Mouse (Mus musculus) liver, adult (tissue): ENCODE results near the gene Pole3.

Source experiments
- GATA4 ChIP-seq: IDR thresholded peaks from 2 replicates; pipeline ENCODE4 v1.6.1; 2014; ENCODE audit warnings: mild to moderate bottlenecking, low read length; ENCODE audit not compliant: insufficient replicate concordance

Gene Pole3

DNA sequence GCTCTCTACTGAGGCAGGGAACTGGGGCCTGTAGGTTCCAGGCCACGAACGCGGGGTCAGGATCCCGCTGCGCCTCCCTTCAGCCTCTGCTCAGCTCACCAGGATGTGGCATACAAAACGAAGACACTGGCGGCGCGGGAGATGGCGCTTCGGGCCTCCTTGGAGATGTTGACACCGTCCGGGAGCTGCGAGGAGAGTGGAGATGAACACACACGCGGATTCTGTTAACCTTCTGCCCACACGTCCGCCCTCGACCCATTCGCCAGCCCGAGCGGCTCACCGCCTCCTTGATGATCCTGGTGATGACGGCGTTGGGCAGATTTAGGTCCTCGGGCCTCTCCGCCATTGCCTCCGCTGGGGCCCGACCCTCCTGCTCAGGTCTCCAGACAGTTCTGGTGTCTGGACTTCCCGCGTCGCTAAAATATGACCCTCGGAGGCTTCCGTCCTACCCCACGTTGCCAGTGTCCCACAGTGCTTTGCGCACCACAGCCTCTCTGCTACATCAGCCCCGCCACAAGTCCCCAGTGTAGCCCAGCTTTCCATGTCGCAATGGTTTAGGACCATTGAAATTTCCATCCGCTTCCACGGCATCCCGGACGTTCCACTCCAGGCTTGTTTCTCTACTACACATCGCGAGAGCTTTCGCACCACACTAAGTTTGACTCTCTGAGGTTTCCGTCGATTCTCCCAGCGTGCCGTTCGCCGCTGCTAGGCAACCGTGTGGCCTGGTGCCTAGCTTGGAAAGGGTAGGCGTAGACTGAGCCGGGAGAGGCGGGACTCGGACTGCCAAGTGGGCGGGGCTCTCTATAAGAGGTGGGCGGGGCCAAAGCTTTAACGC is at the start of gene Pole3, which contains the start of gene 4933430I17Rik:
Gene Pole3, minus strand, starts transcription at position 418 of the 838 bp plus-strand sequence.
Gene 4933430I17Rik, plus strand, starts transcription at position 719 of the 838 bp plus-strand sequence.
- no peak; the same call in 1 of the 2 replicates for TF ChIP-seq GATA4

DNA sequence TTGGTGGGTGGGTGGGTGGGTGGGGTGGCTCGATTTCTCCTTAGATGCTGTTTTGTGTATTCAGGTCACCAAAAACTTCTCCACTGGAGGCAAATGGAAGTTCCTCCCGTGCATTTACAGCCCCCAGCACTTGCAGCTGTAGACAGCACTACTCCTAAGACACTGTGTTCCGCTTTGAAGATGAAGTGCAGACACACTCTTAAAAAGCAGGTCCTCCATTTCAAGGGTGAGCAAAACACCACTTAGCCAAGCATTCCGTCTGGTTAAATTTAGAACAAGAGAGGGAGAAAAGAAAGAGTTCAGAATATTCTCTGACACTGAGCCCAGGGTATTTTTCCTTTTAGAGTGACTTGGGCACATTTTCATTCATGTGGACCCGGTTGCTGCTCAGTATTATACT is 45.2 kb upstream of the Pole3 start:
- no peak for TF ChIP-seq GATA4

DNA sequence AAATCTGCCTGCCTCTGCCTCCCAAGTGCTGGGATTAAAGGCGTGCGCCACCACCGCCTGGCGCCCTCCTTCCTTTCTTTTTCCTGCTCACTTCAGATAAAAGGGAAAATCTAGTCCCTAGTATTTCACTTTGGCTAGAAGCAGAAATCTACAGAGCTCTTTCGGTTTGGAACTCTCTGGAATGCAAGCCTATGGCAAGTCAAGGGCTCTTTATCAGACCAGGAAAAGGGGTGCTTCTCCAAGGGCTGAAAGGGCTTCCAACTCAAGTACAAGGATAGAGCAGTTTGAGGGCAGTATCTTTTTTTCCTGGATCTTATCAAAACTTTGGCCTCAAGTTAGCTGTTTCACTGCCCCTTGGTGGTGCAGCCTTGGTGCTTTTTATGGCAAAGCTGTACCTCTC is 44.7 kb upstream of the Pole3 start:
- TF ChIP-seq GATA4 = peak; percentile 54; the same call in 1 of the 2 replicates

DNA sequence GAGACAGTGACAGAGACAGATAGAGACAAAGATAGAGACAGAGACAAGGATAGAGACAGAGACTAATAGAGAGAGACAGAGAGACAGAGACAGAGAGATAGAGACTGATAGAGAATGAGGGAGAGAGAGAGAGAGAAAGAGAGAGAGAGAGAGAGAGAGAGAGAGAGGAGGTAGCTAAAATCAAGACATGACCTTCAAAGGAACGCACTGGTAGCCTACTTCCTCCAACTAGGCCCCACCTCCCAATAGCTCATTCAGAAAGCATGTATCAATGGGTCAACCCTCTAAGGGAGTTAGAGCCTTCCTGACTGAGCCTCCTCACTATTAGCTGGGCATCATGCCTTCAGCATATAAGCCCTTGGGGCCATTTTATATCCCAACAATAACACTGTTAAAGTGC is 43.5 kb upstream of the Pole3 start:
- TF ChIP-seq GATA4 = no peak

DNA sequence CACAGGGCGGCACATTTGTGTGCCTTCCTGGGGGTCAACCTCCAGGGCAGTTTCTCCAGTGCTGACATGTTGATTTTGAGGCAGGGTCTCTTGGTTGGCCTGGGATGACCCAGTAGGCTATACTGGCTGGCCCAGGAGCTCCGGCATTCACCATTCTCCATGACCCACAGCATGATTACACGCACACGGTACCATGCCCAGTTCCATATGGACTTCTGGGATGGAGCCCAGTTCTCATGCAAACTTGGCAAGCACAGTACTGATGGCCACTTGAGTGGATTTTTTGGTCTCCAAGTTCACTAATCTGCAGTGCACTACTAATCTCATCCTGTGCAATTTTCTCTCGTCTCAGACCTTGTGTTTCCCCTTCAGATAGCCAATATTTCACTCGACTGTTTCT is 42.8 kb upstream of the Pole3 start:
- no peak for TF ChIP-seq GATA4

DNA sequence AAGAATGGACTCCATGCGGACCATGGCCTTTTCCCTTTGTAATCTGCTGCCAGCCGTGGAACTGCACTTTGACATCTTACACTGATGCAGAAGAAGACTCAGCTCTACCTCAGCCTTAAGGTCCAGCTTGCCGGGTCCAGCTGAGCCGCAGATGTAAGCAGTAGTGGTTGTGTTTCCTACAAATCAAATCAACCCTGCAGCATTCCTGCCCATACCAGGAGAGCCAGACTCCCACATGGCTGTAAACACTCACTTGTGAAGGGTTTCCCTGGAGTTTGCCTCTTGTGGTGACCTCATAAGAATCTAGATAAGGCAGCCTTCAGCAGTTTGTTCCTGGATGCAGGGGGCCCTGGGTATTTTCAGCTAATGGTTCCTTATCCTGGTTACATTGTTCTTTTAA is 41.7 kb upstream of the Pole3 start:
- no peak for TF ChIP-seq GATA4

DNA sequence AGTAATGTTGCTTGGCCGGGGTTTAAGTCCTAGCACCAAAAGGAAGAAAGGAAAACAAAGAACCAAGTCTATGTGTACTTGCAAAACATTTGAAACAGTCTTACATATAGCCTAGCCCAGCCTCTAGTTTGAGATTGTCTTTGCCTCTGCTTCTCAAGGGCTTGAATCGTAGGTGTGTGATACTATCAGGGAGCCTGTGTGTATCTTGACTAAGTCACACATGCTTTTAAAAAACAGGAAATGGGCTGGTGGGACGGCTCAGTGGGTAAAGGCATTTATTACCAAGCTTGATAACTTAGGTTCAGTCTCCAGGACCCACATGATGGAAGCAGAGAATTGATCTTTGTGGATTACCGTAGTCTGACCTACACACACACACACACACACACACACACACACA is 37.1 kb upstream of the Pole3 start:
- TF ChIP-seq GATA4 = no peak

DNA sequence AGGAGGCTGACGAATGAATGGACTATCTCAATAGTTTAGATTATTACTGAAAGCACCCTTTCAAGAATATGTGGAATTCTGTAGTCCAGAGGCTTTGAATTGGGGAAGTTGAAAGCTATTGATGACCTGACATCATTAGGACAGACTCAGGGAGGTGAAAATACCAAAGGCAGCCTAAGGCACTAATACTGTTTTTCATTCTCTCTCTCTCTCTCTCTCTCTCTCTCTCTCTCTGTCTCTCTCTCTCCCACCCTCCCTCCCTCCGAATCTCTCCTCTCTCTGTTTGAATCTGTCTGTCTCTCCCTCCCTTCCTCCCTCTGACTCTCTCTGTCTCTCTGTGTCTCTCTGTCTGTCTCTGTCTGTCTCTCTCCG is 36.7 kb upstream of the Pole3 start:
- no peak for TF ChIP-seq GATA4

DNA sequence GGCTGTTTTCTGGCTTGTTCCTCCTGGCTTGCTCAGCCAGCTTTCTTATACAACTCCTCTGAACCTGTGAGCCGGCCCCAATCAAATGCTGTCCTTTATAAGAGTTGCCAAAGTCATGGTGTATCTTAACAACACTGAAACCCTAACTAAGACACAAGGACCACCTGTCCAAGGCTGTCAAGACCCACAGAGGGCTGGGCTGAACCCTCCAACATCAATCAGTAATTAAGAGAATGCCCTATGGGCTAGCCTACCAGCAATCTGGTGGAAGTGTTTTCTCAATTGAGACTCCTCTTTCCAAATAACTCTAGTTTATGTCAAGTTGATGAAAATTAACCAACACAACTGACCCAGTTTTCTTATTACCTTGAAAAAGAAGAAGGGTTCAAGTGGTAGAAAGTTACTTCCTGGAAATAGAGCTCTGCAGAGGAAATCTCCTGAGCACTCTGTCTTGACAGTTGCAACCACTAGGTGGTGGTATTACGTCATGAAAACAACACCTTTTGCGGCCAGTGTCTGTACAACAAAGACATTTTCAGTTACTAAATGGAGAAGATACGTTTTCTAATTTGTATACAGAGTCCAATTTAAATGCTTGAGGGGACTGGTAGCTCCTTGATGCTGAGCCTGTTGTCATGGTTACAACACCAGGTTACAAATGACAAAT is 36.2 kb upstream of the Pole3 start:
- TF ChIP-seq GATA4 = no peak

DNA sequence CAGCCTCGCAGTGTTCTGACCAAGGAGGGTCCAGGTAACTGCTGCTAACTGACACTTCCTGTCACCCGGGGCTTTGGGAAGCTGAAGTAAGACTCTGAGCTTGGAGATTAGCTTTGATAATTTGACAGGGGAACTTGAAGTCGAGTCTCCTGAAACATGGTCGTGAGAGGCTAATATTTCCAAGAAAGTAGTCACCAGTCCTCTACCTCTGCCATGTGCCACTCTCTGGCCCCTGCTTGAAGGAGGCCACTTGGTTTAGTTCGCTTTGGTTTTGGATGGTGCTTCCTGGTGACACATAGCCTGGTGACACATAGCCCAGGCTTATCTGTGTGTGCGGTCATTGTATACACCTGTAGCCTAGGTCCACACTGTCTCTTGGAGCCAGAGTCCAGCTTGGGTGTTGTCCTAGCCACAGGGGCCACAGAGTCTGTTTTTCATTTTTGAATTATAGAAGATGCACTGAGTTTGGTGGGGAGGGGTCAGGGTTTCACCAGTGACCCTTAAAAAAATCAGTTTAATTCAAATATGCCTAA is 35.0 kb upstream of the Pole3 start, which contains the start of gene Rgs3:
Gene Rgs3, plus strand, starts transcription at position 51 of the 533 bp plus-strand sequence.
- no peak for TF ChIP-seq GATA4

DNA sequence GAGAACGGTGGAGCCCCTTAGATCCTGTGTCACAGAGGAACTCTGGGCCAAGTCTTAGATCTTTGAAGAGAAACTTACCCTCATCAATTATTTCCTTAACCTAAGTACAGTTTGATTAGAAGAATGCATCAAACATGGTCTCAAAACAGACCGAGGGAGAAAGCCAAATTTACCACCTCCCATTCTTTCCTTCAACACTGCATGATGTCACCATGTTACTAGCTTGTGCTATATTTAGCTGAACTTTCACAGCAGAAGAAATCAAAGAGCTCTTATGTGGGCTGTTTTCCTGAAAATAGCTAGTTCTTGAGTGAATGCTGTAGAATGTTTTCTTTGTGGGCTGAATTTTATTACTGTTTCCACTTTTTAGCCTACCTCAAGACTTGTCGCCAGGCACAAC is 32.6 kb upstream of the Pole3 start:
- no peak for TF ChIP-seq GATA4

DNA sequence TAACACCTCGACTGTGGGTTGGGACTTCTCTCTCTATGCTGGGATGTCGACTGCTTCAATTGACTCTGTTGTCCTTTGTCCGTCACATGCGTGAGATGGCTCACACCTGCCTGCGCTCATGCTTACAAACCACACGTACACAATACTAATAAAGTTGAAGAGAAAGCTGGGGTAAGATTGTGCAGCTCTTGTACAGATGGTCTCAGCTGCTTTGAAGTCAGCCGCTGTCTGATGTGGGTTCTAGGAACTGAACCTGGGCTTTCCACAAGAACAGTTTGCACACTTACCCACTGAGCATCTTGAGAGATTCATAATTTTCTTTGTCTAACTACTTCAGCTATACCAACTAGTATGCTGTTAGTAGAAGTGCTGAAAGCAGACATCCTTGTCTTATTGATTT is 27.1 kb upstream of the Pole3 start:
- TF ChIP-seq GATA4 = no peak

DNA sequence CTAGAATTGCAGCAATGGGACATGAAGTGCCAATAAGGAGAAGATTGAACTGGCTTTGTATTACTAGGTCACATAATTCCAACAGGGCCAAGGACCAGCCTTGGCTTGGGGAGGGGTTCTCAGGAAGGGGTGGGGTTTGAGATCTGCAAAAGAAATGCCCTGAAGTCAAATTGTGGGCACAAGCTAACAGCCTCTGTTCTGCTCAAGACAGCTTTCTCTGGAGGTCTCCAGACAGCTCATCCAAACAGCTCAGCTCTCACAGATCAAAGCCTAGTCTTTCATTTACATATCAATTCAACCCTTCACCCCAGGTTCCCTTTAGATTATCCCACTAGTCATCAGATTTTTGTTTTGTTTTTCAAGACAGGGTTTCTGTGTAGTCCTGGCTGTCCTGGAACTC is 19.9 kb upstream of the Pole3 start:
- no peak for TF ChIP-seq GATA4

DNA sequence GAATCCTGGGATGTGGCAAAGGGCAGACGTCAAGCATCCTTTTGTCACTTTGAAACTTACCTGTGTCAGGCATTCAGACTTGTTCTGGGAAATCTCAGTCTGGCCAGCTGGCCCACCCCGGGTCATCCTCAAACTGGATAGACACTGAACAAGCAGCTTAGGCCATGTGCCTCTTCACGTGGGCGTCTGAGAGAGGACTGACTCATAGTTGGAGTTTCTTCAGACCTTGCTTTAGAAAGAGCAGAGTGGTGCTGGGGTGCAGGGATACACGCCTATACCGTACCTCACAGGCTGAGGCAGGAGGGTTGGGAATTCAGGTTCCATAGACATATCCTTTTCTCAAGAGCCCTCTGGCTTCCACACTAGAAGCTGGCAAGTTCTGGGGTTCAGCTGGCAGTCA is 18.9 kb upstream of the Pole3 start:
- TF ChIP-seq GATA4 = no peak

DNA sequence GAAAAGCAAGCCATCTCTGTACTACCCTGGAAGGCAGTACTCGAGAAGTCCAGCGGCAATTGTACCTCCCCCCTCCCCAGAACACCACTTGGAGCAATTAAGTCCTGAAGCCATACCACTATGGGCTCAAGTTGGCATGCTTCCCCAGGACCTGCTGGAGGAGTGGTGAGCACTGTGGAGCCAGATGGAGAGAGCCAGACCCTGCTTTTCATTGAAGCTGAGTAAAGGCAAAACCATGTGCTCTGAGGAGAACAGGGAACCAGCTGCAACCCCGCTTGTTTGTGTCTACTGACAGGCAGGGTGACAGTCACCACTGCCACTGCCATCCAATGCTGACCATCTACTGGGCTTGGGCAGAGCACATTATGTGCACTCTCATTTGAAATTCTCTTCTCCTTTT is 16.9 kb upstream of the Pole3 start:
- TF ChIP-seq GATA4 = no peak

DNA sequence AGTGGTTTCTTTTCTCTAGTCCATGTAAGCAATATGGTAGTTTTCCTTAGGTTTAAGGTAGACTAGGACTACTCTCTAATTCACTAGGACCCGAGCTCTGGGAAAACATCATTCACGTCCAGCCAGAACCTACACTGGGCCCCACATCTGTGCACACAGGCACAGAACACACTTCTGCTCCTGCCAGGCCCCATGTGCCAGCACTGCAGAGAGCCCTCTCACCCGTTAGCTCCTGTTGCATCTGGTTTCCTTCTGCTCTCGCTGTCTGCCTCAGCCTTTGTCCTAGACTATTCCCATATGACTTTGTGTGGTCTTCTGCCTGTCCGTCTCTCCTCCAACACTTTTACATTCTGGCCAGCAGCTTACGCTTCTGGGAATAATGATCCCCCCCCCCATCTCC is 8.9 kb upstream of the Pole3 start:
- TF ChIP-seq GATA4 = no peak
